In genomic region chr5:146794084-146794852, GRCm38 (mm10) we compare ENCODE assay signal across 8 mouse cellular contexts. TPM values are rescaled to one million over a fixed set of nuclear protein-coding genes. Genes with fewer than 3 reads are reported as not detected.
A peak's percentile ranks its signal among the peaks of the same experiment; 100 is the strongest.
DNase-seq lines count a peak whose midpoint lies in the region; ATAC-seq and TF ChIP-seq lines count a peak whose summit lies in the region.

No protein-coding gene starts in this region.

- H3K4me2 ChIP-seq in heart, embryonic 16.5 days (ENCODE audit: low read depth, low read length), result peak overlapping the region; percentile 80
- peak overlapping the region; percentile 75 for H3K4me2 ChIP-seq in limb, embryonic 12.5 days
- H3K4me2 ChIP-seq in midbrain, embryonic 13.5 days (replicated peaks), result peak overlapping the region; percentile 84

- no peaks in the 10 kb centered on the region for H3K36me3 ChIP-seq in kidney, adult 2 months (ENCODE audit: control insufficient read depth, insufficient read depth, low read length)
- H3K36me3 ChIP-seq in embryonic facial prominence, embryonic 10.5 days (replicated peaks), result no peaks in the 10 kb centered on the region
- no peaks in the 10 kb centered on the region for H3K36me3 ChIP-seq in heart, embryonic 16.5 days (ENCODE audit: control insufficient read depth, insufficient read depth)
- no peaks in the 10 kb centered on the region for H3K36me3 ChIP-seq in limb, embryonic 12.5 days
- no peaks in the 10 kb centered on the region for H3K36me3 ChIP-seq in midbrain, embryonic 13.5 days

- peak overlapping the region; percentile 93 for H3K9ac ChIP-seq in heart, embryonic 16.5 days (ENCODE audit: low read length)
- H3K9ac ChIP-seq in limb, embryonic 12.5 days (replicated peaks), result peak overlapping the region; percentile 90
- H3K9ac ChIP-seq in midbrain, embryonic 13.5 days (replicated peaks), result peak overlapping the region; percentile 95

- H3K27ac ChIP-seq in kidney, adult 2 months (ENCODE audit: insufficient read depth, low read depth, low read length), result peak overlapping the region; percentile 41
- peak overlapping the region; percentile 93 for H3K27ac ChIP-seq in embryonic facial prominence, embryonic 10.5 days (replicated peaks)
- H3K27ac ChIP-seq in heart, embryonic 16.5 days (ENCODE audit: low read length), result peak overlapping the region; percentile 88
- peak overlapping the region; percentile 93 for H3K27ac ChIP-seq in limb, embryonic 12.5 days
- H3K27ac ChIP-seq in midbrain, embryonic 13.5 days, result peak overlapping the region; percentile 88

- no peaks in the 10 kb centered on the region for H3K9me3 ChIP-seq in embryonic facial prominence, embryonic 10.5 days
- H3K9me3 ChIP-seq in heart, embryonic 16.5 days (replicated peaks; ENCODE audit: control insufficient read depth, low read length), result no peaks in the 10 kb centered on the region
- no peaks in the 10 kb centered on the region for H3K9me3 ChIP-seq in limb, embryonic 12.5 days
- H3K9me3 ChIP-seq in midbrain, embryonic 13.5 days, result no peaks in the 10 kb centered on the region

- H3K4me3 ChIP-seq in kidney, adult 2 months (ENCODE audit: insufficient read depth, low read depth, low read length), result peak overlapping the region; percentile 71
- H3K4me3 ChIP-seq in embryonic facial prominence, embryonic 10.5 days, result peak overlapping the region; percentile 97
- peak overlapping the region; percentile 89 for H3K4me3 ChIP-seq in heart, embryonic 16.5 days (ENCODE audit: low read length)
- H3K4me3 ChIP-seq in limb, embryonic 12.5 days (replicated peaks), result peak overlapping the region; percentile 94
- peak overlapping the region; percentile 93 for H3K4me3 ChIP-seq in midbrain, embryonic 13.5 days (replicated peaks)

- peaks cover 37% of the 10 kb centered on the region for H3K4me1 ChIP-seq in kidney, adult 2 months (ENCODE audit: control insufficient read depth, insufficient read depth, low read length)
- peaks cover 40% of the 10 kb centered on the region for H3K4me1 ChIP-seq in embryonic facial prominence, embryonic 10.5 days
- peaks cover 23% of the 10 kb centered on the region for H3K4me1 ChIP-seq in heart, embryonic 16.5 days (ENCODE audit: control insufficient read depth, insufficient read depth, low read length)
- peaks cover 42% of the 10 kb centered on the region for H3K4me1 ChIP-seq in limb, embryonic 12.5 days (replicated peaks)
- peaks cover 46% of the 10 kb centered on the region for H3K4me1 ChIP-seq in midbrain, embryonic 13.5 days (replicated peaks)

- no peak for TF ChIP-seq CTCF in kidney, adult 2 months (conservative IDR thresholded peaks at IDR 0.05; ENCODE audit: insufficient read depth, insufficient read length, low read depth, low read length)

- no peak for TF ChIP-seq POLR2A in kidney, adult 2 months (IDR thresholded peaks at IDR 0.05; ENCODE audit: low read depth, low read length)

- no peak for DNase-seq in kidney, adult 2 months
- no peak for DNase-seq in kidney, adult 9 months
- peak; percentile 23 for DNase-seq in ES-CJ7 (ENCODE audit: low read depth, low spot score)
- DNase-seq in embryonic facial prominence, embryonic 10.5 days (ENCODE audit: low spot score), result peak; percentile 72
- DNase-seq in urinary bladder, postnatal 10 days (ENCODE audit: low spot score), result peak; percentile 27

- no peaks in the 10 kb centered on the region for H3K27me3 ChIP-seq in kidney, adult 2 months (replicated peaks; ENCODE audit: control insufficient read depth, insufficient read depth, low read length)
- H3K27me3 ChIP-seq in embryonic facial prominence, embryonic 10.5 days (replicated peaks; ENCODE audit: low read depth, poor library complexity, severe bottlenecking), result no peaks in the 10 kb centered on the region
- no peaks in the 10 kb centered on the region for H3K27me3 ChIP-seq in heart, embryonic 16.5 days (ENCODE audit: control insufficient read depth, insufficient read depth, low read length)
- no peaks in the 10 kb centered on the region for H3K27me3 ChIP-seq in limb, embryonic 12.5 days
- no peaks in the 10 kb centered on the region for H3K27me3 ChIP-seq in midbrain, embryonic 13.5 days

- under 1% methylated on average over 83 of the region's 83 CpGs for WGBS in kidney, adult 2 months
- 3% methylated on average over 83 of the region's 83 CpGs for WGBS in embryonic facial prominence, embryonic 10.5 days
- WGBS in heart, embryonic 16.5 days, result under 1% methylated on average over 79 of the region's 83 CpGs
- WGBS in limb, embryonic 12.5 days, result under 1% methylated on average over 71 of the region's 83 CpGs
- 1% methylated on average over 72 of the region's 83 CpGs for WGBS in midbrain, embryonic 13.5 days

- peak; percentile 34 for ATAC-seq in heart, embryonic 16.5 days (replicated peaks; ENCODE audit: extremely low read depth, insufficient read depth, low FRiP score)
- ATAC-seq in limb, embryonic 12.5 days (ENCODE audit: insufficient number of reproducible peaks, insufficient read depth, low FRiP score, low TSS enrichment, low read depth), result peak; percentile 56
- peak; percentile 79 for ATAC-seq in midbrain, embryonic 13.5 days

RNA-seq across cellular contexts. Expression of gene Usp12, which starts 0.5 kb away (rescaled TPM):
- polyA plus RNA-seq in kidney, adult 2 months (2012; rRNA removed), result 15.8 and 18.9 TPM in 2 replicates
- 14.7 and 15.4 TPM in 2 replicates for polyA plus RNA-seq in embryonic facial prominence, embryonic 10.5 days (2016; fragmentation: Nextera tagmentation; extraction: Ambion mirVana)
- polyA plus RNA-seq in heart, embryonic 16.5 days (2015; fragmentation: Nextera tagmentation; extraction: Ambion mirVana), result 10.1 and 11.0 TPM in 2 replicates
- polyA plus RNA-seq in limb, embryonic 12.5 days (2016; fragmentation: Nextera tagmentation; extraction: Ambion mirVana), result 15.2 and 15.4 TPM in 2 replicates
- polyA plus RNA-seq in midbrain, embryonic 13.5 days (2015; fragmentation: Nextera tagmentation; extraction: Ambion mirVana), result 11.9 and 13.8 TPM in 2 replicates

RNA-seq across cellular contexts. Expression of gene Rpl21, which starts 38.4 kb away (rescaled TPM):
- polyA plus RNA-seq in kidney, adult 2 months (2012; rRNA removed), result 54.5 and 98.3 TPM in 2 replicates
- 546 and 551 TPM in 2 replicates for polyA plus RNA-seq in embryonic facial prominence, embryonic 10.5 days (2016; fragmentation: Nextera tagmentation; extraction: Ambion mirVana)
- polyA plus RNA-seq in heart, embryonic 16.5 days (2015; fragmentation: Nextera tagmentation; extraction: Ambion mirVana), result 279 and 290 TPM in 2 replicates
- polyA plus RNA-seq in limb, embryonic 12.5 days (2016; fragmentation: Nextera tagmentation; extraction: Ambion mirVana), result 536 and 555 TPM in 2 replicates
- 371 and 386 TPM in 2 replicates for polyA plus RNA-seq in midbrain, embryonic 13.5 days (2015; fragmentation: Nextera tagmentation; extraction: Ambion mirVana)

RNA-seq across cellular contexts. Expression of gene Rasl11a, which starts 50.6 kb away (rescaled TPM):
- 17.4 and 20.2 TPM in 2 replicates for polyA plus RNA-seq in kidney, adult 2 months (2012; rRNA removed)
- polyA plus RNA-seq in embryonic facial prominence, embryonic 10.5 days (2016; fragmentation: Nextera tagmentation; extraction: Ambion mirVana), result 33.3 and 34.6 TPM in 2 replicates
- 11.7 and 12.1 TPM in 2 replicates for polyA plus RNA-seq in heart, embryonic 16.5 days (2015; fragmentation: Nextera tagmentation; extraction: Ambion mirVana)
- 18.9 and 21.8 TPM in 2 replicates for polyA plus RNA-seq in limb, embryonic 12.5 days (2016; fragmentation: Nextera tagmentation; extraction: Ambion mirVana)
- polyA plus RNA-seq in midbrain, embryonic 13.5 days (2015; fragmentation: Nextera tagmentation; extraction: Ambion mirVana), result 11.0 and 12.5 TPM in 2 replicates

Comparison
In these comparisons a context has a peak if more than half of its experiments do, and no peak if none do; other contexts are left out.
1. DNase-seq: peak in ES-CJ7 (single experiment), embryonic facial prominence, embryonic 10.5 days (single experiment) and urinary bladder, postnatal 10 days (single experiment); none in kidney, adult 2 months (single experiment) and kidney, adult 9 months (single experiment).
2. H3K27ac ChIP-seq: peak in every context shown above with its lines; median percentile 93 in embryonic facial prominence, embryonic 10.5 days; 93 in limb, embryonic 12.5 days; 88 in heart, embryonic 16.5 days; 88 in midbrain, embryonic 13.5 days; 41 in kidney, adult 2 months.
3. Peak in every context shown above with its lines, with median percentiles within 50 percentile points of each other: H3K4me3 ChIP-seq, ATAC-seq, H3K4me2 ChIP-seq and H3K9ac ChIP-seq.